Mouse (Mus musculus): ENCODE results near the gene Cdh26. TPM values are rescaled to one million over a fixed set of nuclear protein-coding genes. Genes with fewer than 3 reads are reported as not detected.
A peak's percentile ranks its signal among the peaks of the same experiment; 100 is the strongest.

Cdh26 gene
- polyA plus RNA-seq, 1 experiment from 2014 or later, result not detected

DNA sequence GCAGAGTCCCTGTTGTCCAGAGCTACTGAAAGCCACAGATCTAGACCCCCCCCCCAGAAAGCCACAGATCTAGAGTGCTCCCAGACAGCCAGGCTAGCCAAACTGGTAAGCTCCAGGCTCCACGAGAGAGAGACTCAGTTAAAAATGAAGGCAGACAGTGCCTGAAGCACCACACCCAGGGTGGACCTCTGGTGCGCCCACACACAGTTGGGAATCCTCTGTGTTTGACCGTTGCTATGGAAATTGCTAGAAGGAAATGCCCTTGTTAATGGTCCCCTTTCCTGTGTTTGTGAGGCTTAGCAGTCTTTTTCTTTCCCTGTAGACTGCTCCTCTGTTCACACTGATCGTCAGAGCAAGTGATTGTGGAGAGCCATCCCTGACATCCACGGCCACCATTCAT is 30.0 kb downstream of the Cdh26 start:
- peak; percentile 65 for ATAC-seq (ENCODE audit: insufficient read depth)
- Histone ChIP-seq H3K36me3 (ENCODE audit: insufficient read depth) (no peaks in the 10 kb centered on the region), H3K4me1 (ENCODE audit: insufficient read depth) (peaks cover 8% of the 10 kb centered on the region; the same call in 1 of the 2 replicates), H3K27ac (ENCODE audit: low read depth) (no peak overlapping the region), H3K27me3 (ENCODE audit: insufficient read depth, low read length) (no peaks in the 10 kb centered on the region), H3K9ac (no peak overlapping the region), H3K9me3 (ENCODE audit: low read depth, low read length) (no peaks in the 10 kb centered on the region), H3K4me3 (ENCODE audit: low read depth, low read length) (no peak overlapping the region), H3K4me2 (no peak overlapping the region)
- DNase-seq, result peak; percentile 33
- TF ChIP-seq CTCF (IDR thresholded peaks at IDR 0.05; ENCODE audit: low read depth), result no peak
- 45% methylated on average over 5 of the region's 5 CpGs for WGBS

DNA sequence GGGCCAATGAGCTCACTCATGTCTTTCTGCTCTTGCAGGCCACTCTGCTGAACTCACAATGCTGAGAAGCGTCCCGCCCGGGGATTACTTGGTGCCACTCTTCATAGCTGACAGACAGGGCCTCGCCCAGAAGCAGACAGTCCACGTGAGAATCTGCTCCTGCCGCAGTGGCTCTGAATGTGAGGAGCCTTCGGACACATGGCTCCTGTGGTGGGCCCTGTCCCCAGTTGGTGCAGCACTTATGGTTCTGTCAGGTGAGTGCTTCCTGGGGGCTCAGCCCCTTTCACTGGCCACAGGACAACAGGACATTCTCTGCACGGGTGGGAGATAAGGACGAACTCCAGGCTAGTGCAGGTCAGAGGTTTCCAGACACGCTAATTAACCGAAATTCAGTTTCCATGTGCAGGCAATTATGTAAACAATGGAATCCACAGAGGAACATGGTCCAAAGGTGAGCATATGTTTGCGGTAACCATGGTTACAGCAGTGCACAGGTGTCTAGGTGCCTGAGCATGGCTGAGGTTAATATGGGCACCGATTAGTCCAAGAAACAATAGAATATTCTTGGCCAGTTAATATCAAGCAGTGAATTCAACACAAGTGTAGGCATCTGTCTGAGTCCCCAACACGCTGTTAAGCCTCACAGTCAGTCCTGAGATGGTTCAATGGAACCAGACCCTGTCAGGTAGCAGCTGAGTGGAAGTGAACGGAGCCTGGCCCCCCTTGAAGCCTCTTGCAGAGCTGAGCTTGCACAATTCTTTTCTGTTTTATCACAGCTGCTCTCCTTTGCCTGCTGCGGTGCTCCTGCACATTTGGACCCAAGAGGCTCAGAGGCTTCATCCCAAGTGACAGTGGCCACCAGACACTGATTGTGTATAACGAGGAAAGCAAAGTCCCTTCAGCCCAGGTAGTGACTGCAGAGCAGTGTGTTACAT is 41.5 kb downstream of the Cdh26 start:
- Histone ChIP-seq H3K9ac (no peak overlapping the region), H3K27me3 (ENCODE audit: insufficient read depth, low read length) (no peaks in the 10 kb centered on the region), H3K9me3 (ENCODE audit: low read depth, low read length) (no peaks in the 10 kb centered on the region), H3K4me3 (ENCODE audit: low read depth, low read length) (no peak overlapping the region), H3K4me2 (no peak overlapping the region), H3K36me3 (ENCODE audit: insufficient read depth) (no peaks in the 10 kb centered on the region), H3K4me1 (ENCODE audit: insufficient read depth) (no peaks in the 10 kb centered on the region), H3K27ac (ENCODE audit: low read depth) (no peak overlapping the region)
- TF ChIP-seq CTCF (IDR thresholded peaks at IDR 0.05; ENCODE audit: low read depth), result no peak
- WGBS, result 53% methylated on average over 17 of the region's 17 CpGs
- no peak for ATAC-seq (ENCODE audit: insufficient read depth)
- DNase-seq, result peak; percentile 13

DNA sequence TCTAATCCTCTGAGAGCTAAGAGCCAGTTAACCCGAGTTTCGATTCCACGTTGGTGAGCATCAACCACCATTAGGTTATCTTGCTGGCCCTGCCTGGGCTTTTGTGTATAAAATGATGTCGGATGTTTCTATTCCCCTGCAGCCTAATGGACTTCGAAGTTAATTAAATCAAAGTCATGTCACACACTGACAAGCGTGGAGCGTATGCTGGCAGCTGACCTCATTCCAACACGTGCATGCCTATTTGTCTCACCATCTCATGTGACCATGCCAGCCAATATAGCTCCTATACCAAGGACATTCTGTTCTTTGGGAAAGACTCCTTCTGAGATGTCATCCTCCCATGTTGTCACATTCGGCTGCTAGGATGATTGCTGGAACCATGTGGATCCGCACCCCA is 43.6 kb downstream of the Cdh26 start:
- H3K9me3 ChIP-seq (ENCODE audit: low read depth, low read length), result no peaks in the 10 kb centered on the region
- no peak overlapping the region for H3K27ac ChIP-seq (ENCODE audit: low read depth)
- H3K4me1 ChIP-seq (ENCODE audit: insufficient read depth), result no peaks in the 10 kb centered on the region
- H3K9ac ChIP-seq, result no peak overlapping the region
- H3K4me2 ChIP-seq, result no peak overlapping the region
- DNase-seq, result no peak
- TF ChIP-seq CTCF (IDR thresholded peaks at IDR 0.05; ENCODE audit: low read depth), result no peak
- WGBS, result 47% methylated on average over 10 of the region's 10 CpGs
- no peak for ATAC-seq (ENCODE audit: insufficient read depth)
- H3K36me3 ChIP-seq (ENCODE audit: insufficient read depth), result no peaks in the 10 kb centered on the region
- H3K27me3 ChIP-seq (ENCODE audit: insufficient read depth, low read length), result no peaks in the 10 kb centered on the region
- no peak overlapping the region for H3K4me3 ChIP-seq (ENCODE audit: low read depth, low read length)

DNA sequence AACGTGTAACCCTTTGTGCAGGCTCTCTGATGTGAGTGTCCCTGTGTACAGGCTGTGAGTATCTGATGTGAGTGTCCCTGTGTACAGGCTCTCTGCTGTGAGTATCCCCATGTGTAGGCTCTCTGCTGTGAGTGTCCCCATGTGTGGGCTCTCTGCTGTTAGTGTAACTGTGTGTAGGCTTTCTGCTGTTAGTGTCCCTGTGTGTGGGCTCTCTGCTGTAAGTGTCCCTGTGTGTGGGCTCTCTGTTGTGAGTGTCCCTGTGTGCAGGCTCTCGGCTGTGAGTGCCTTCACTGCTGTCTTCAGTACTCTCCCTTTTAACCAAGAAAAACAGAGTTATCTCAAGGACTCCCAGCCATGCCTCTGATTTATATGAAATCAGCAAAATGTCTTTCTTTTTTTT is 46.9 kb downstream of the Cdh26 start:
- Histone ChIP-seq H3K9ac (no peak overlapping the region), H3K27ac (ENCODE audit: low read depth) (no peak overlapping the region), H3K36me3 (ENCODE audit: insufficient read depth) (no peaks in the 10 kb centered on the region), H3K4me1 (ENCODE audit: insufficient read depth) (no peaks in the 10 kb centered on the region), H3K4me3 (ENCODE audit: low read depth, low read length) (no peak overlapping the region), H3K27me3 (ENCODE audit: insufficient read depth, low read length) (no peaks in the 10 kb centered on the region), H3K4me2 (no peak overlapping the region), H3K9me3 (ENCODE audit: low read depth, low read length) (no peaks in the 10 kb centered on the region)
- no peak; the same call in 1 of the 2 replicates for ATAC-seq (ENCODE audit: insufficient read depth)
- 33% methylated on average over 2 of the region's 2 CpGs for WGBS
- no peak for DNase-seq
- no peak for TF ChIP-seq CTCF (IDR thresholded peaks at IDR 0.05; ENCODE audit: low read depth)

DNA sequence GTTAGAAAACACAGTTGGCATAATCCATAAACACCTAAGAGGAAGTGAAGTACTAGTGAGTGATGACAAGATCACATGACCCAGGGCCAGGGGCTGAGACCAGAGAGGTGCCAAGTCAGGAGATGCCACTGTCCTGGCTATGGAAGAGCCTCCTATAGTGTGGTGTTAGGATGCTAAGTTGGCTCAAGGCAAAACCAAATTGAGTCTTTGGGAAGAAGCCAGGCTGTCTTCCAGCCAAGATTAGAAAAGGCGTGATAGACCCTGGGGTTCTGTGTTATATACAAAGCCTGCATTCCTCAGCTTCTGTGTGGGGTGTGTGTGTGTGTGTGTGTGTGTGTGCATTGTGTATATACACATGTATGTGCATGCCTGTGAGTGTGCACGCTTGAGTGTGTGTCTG is 48.7 kb downstream of the Cdh26 start:
- Histone ChIP-seq H3K9me3 (ENCODE audit: low read depth, low read length) (no peaks in the 10 kb centered on the region), H3K27ac (ENCODE audit: low read depth) (no peak overlapping the region), H3K9ac (no peak overlapping the region), H3K4me3 (ENCODE audit: low read depth, low read length) (no peak overlapping the region), H3K4me1 (ENCODE audit: insufficient read depth) (no peaks in the 10 kb centered on the region), H3K27me3 (ENCODE audit: insufficient read depth, low read length) (no peaks in the 10 kb centered on the region), H3K4me2 (no peak overlapping the region), H3K36me3 (ENCODE audit: insufficient read depth) (no peaks in the 10 kb centered on the region)
- no peak for TF ChIP-seq CTCF (IDR thresholded peaks at IDR 0.05; ENCODE audit: low read depth)
- ATAC-seq (ENCODE audit: insufficient read depth) (peak; percentile 46; the same call in 1 of the 2 replicates), DNase-seq (peak; percentile 50)
- WGBS, result 72% methylated on average over 2 of the region's 2 CpGs

DNA sequence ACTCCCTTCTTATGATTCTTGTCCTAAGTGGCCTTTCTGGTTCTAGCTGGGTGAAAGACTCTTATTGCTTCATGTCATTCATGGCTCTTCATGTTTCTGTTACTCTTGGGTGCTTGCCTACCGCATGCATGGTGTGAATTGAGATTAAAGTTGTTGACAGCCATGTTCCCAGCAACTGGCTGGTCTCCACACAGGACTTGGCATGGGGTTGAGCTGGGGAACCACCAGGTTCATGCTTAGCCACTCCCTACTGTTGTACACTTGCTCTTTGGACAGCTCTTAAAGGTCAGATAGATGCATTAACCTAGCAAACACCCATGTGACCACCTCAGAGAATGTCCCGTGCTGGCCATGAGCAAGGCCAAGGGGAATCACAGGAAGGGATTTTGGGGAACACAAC is 50.6 kb downstream of the Cdh26 start:
- ATAC-seq (ENCODE audit: insufficient read depth), result no peak
- DNase-seq, result no peak
- no peaks in the 10 kb centered on the region for H3K36me3 ChIP-seq (ENCODE audit: insufficient read depth)
- no peaks in the 10 kb centered on the region for H3K9me3 ChIP-seq (ENCODE audit: low read depth, low read length)
- H3K9ac ChIP-seq, result no peak overlapping the region
- no peak overlapping the region for H3K4me2 ChIP-seq
- no peaks in the 10 kb centered on the region for H3K4me1 ChIP-seq (ENCODE audit: insufficient read depth)
- WGBS, result 81% methylated on average over 2 of the region's 2 CpGs
- H3K4me3 ChIP-seq (ENCODE audit: low read depth, low read length), result no peak overlapping the region
- no peak for TF ChIP-seq CTCF (IDR thresholded peaks at IDR 0.05; ENCODE audit: low read depth)
- H3K27ac ChIP-seq (ENCODE audit: low read depth), result no peak overlapping the region
- H3K27me3 ChIP-seq (ENCODE audit: insufficient read depth, low read length), result no peaks in the 10 kb centered on the region

DNA sequence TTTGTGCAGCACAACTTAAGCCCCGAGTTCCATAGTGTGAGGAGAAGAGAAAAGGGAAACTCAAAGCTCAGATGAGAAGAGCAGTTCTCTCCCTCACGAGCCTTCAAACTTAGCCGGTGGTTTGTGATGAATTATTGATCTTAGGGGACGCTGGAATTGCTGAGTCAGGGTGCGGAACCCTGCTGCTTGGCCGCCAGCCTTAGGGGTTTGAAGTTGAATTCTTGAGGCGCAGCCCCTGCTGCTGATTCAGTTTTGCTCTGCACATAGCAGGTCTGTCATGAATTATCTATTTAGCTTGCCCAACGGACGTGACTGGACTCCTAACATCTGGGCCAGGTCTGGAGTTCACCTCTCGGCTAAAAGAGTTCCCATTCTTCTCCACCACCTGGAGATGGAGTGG is 53.1 kb downstream of the Cdh26 start:
- no peaks in the 10 kb centered on the region for H3K9me3 ChIP-seq (ENCODE audit: low read depth, low read length)
- H3K4me2 ChIP-seq, result no peak overlapping the region
- H3K4me3 ChIP-seq (ENCODE audit: low read depth, low read length), result no peak overlapping the region
- no peaks in the 10 kb centered on the region for H3K36me3 ChIP-seq (ENCODE audit: insufficient read depth)
- DNase-seq (no peak), ATAC-seq (ENCODE audit: insufficient read depth) (no peak)
- no peak for TF ChIP-seq CTCF (IDR thresholded peaks at IDR 0.05; ENCODE audit: low read depth)
- H3K27me3 ChIP-seq (ENCODE audit: insufficient read depth, low read length), result no peaks in the 10 kb centered on the region
- WGBS, result 38% methylated on average over 10 of the region's 10 CpGs
- no peak overlapping the region for H3K9ac ChIP-seq
- no peaks in the 10 kb centered on the region for H3K4me1 ChIP-seq (ENCODE audit: insufficient read depth)
- H3K27ac ChIP-seq (ENCODE audit: low read depth), result no peak overlapping the region

All from lung, embryonic 14.5 days (tissue).